16 mouse cellular contexts compared by ENCODE assay signal in genomic region chr14:28262706-28263105, GRCm38 (mm10).
DNase-seq lines count a peak whose midpoint lies in the region; TF ChIP-seq lines count a peak whose summit lies in the region.
"Had no signal": no experiment of that assay in that cellular context is flagged by ENCODE, and none has a peak within 500 bp of the region (broad histone marks: within the 10 kb centered on the region; RNA-seq: fewer than 3 reads in every experiment).

No protein-coding gene starts in this region.

- H3K27me3 ChIP-seq in C2C12 (ENCODE audit: control insufficient read depth, insufficient read depth, insufficient read length), result no peaks in the 10 kb centered on the region
- H3K27me3 ChIP-seq: embryonic facial prominence, embryonic 12.5 days; forebrain, embryonic 15.5 days; megakaryocyte, embryonic 14.5 days; neural tube, embryonic 12.5 days; stomach, embryonic 15.5 days had no signal

- no peaks in the 10 kb centered on the region for H3K79me2 ChIP-seq in C2C12 (ENCODE audit: control insufficient read depth, insufficient read depth)

- intact Hi-C loops in heart, postnatal 10 days (cut with DNase I), result loop anchor here (1.0 to 5.0 kb wide), 2 partner anchors 245 to 830 kb away; no protein-coding TSS in a partner anchor
- intact Hi-C loops in heart, postnatal 36 days (cut with DNase I), result loop anchor here (5.0 kb wide), 1 partner anchor 245 kb away; no protein-coding TSS in a partner anchor

- peak; percentile 12 to 24 for DNase-seq in heart, postnatal 10 days
- no peak for DNase-seq in heart, postnatal 36 days
- no peak for DNase-seq in layer of hippocampus, adult 2 months (ENCODE audit: low spot score in 2 of 2)
- no peak for DNase-seq in layer of hippocampus, adult 18-20 months (ENCODE audit: low spot score in 2 of 2)
- DNase-seq in 3T3-L1 (ENCODE audit: low read depth, low spot score), result peak; percentile 41
- DNase-seq in c-Kit-positive CD71-positive TER-119-positive erythroid progenitor cells, embryonic 14.5 days (ENCODE audit: low spot score), result no peak
- DNase-seq: adrenal gland, postnatal 10 days; cerebellum, adult 8-10 months; heart, postnatal 14 days; spleen, adult 18-20 months had no signal

- no peak overlapping the region for H3K4me3 ChIP-seq in layer of hippocampus, adult 2 months
- H3K4me3 ChIP-seq in C2C12 (ENCODE audit: insufficient read depth, poor library complexity, severe bottlenecking), result no peak overlapping the region
- H3K4me3 ChIP-seq: embryonic facial prominence, embryonic 12.5 days; forebrain, embryonic 15.5 days; megakaryocyte, embryonic 14.5 days; neural tube, embryonic 12.5 days; stomach, embryonic 15.5 days had no signal

- H3K36me3 ChIP-seq in C2C12 (ENCODE audit: control insufficient read depth, insufficient read depth), result no peaks in the 10 kb centered on the region
- H3K36me3 ChIP-seq: embryonic facial prominence, embryonic 12.5 days; forebrain, embryonic 15.5 days; neural tube, embryonic 12.5 days; stomach, embryonic 15.5 days had no signal

- peak; percentile 48 for TF ChIP-seq CTCF in layer of hippocampus, adult 2 months (conservative IDR thresholded peaks at IDR 0.05)
- TF ChIP-seq CTCF in C2C12 (IDR thresholded peaks at IDR 0.05; ENCODE audit: control insufficient read depth, insufficient read depth, insufficient read length), result no peak

- H3K27ac ChIP-seq in layer of hippocampus, adult 2 months, result no peak overlapping the region
- H3K27ac ChIP-seq: embryonic facial prominence, embryonic 12.5 days; forebrain, embryonic 15.5 days; neural tube, embryonic 12.5 days; stomach, embryonic 15.5 days had no signal

- H3K79me3 ChIP-seq in C2C12 (ENCODE audit: low read depth), result no peaks in the 10 kb centered on the region

- no peak overlapping the region for H3ac ChIP-seq in C2C12 (ENCODE audit: control insufficient read depth, insufficient read length, low read depth)

TF ChIP-seq in C2C12, 6 proteins besides CTCF, POLR2A, EP300 and RAD21:
- TF ChIP-seq MYOD1 (IDR thresholded peaks at IDR 0.05; ENCODE audit: control insufficient read depth, insufficient read length, low read depth) (no peak), MAX (IDR thresholded peaks at IDR 0.05) (no peak), USF1 (IDR thresholded peaks at IDR 0.05; ENCODE audit: low read depth) (peak; percentile 54), MYOG (IDR thresholded peaks at IDR 0.05; ENCODE audit: control insufficient read depth, extremely low read depth, insufficient read length) (no peak)

Comparison
In these comparisons a context has a peak if more than half of its experiments do, and no peak if none do; other contexts are left out.
1. DNase-seq: peak in heart, postnatal 10 days (2 of 2) and 3T3-L1 (single experiment); none in heart, postnatal 36 days (0 of 2), layer of hippocampus, adult 2 months (0 of 2), layer of hippocampus, adult 18-20 months (0 of 2) and c-Kit-positive CD71-positive TER-119-positive erythroid progenitor cells, embryonic 14.5 days (single experiment).